Mouse (Mus musculus): ENCODE measurements around the gene Pgpep1l. TPM values are rescaled to one million over a fixed set of nuclear protein-coding genes. Genes with fewer than 3 reads are reported as not detected.

The Pgpep1l gene
- polyA plus RNA-seq, 1 experiment from 2014 or later: not detected

DNA sequence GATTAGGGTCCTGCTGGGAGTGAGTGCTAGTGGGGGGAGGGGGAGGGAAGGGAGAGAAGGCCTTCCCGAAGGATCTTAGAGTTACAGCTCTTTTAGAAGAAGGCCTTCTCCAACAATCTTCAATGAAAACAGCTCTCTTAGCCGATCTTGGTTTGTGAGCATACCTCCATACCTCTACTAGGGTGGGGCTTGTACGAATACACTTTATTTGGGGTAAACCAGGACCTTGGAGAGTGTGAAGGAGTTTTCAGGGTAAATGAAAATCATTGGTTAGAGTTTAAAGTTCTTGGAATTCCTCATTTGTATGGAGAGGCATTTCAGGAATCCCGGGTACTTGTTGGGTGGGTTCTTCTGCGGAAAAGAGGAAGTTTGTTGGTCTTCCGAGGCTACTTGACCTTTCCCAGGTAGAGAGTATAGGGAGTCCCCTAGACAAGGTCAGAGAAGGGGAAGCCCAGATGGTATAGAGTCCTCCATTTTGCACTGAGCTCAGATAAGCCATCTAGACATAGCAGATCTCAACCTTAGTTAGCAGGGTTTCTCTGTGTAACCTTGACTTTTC lies 4.4 kb downstream of the Pgpep1l start:
- DNase-seq (ENCODE audit: low read depth, low spot score) (no peak), ATAC-seq (no peak)
- H3K27me3 ChIP-seq: no peaks in the 10 kb centered on the region
- TF ChIP-seq CTCF (IDR thresholded peaks at IDR 0.05): no peak
- ChIA-PET CTCF (no interaction called here), POLR2A (no interaction called here)
- in situ Hi-C loops (cut with MboI; ENCODE audit: low pct_unique_long_range_greater_than_20kb): no loop called here

DNA sequence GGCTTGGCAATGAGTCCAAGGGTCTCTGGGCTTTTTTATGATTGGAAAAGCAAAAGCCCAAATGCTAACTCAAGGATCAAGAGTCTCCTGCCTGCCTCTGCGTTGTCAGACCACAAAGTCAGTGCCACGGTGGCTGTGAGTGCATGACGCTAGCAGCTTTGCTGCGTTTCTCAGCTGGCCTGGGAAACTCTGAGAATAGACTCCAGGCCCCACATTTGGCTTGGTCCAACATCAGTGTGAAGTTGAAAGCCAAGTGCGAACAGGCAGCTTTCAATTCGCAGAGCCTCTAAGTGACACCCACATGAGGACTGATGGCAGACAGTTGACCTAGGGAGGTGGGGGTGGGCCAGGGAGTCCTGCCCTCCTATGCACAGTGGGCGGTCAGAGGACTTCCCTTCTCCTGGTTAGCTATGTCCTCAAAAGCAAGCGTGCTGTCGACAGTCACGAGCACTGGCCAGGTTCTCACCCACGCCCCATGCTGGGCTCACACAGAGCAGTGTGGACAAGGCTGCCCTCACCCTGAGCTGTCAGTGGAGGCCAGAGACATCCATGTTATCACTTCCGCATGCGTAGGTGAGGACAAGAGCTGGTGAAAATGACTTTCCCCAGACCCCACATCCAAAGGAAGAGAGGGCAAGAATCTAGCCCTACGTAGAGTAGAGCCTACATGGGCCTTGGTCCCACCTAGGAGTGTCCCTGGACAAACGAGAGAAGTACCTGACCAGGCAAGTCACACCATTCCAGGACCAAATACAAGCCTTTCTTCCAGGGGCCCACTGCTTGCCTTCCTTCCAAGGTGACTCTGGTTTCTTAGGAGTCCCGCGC lies 5.5 kb downstream of the Pgpep1l start:
- ChIA-PET POLR2A (no interaction called here), CTCF (no interaction called here)
- in situ Hi-C loops (cut with MboI; ENCODE audit: low pct_unique_long_range_greater_than_20kb): no loop called here

DNA sequence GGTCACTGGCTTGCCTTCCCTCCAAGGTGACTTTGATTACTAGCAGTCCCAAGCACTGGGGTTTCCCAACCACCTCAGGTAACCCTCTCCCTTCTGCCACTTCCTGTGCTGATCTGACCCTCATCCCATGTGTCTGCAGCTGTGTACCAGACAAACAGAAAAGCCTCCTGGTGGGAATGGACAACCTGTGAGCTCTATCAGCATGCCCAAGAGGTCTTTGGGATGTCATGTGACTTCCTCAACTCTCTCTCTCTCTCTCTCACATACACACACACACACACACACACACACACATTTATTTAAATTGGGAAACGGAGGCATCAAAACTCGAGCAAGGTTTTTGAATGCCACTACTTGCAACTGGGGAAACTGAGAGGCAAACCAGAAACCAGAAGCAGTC lies 6.3 kb downstream of the Pgpep1l start:
- ATAC-seq: no peak
- H3K27me3 ChIP-seq: no peaks in the 10 kb centered on the region
- POLR2A ChIA-PET: no interaction called here
- CTCF ChIA-PET: no interaction called here
- TF ChIP-seq CTCF (IDR thresholded peaks at IDR 0.05): no peak
- DNase-seq (ENCODE audit: low read depth, low spot score): no peak
- in situ Hi-C loops (cut with MboI; ENCODE audit: low pct_unique_long_range_greater_than_20kb): no loop called here

More for the DNA sequence above, 5.5 kb downstream of the Pgpep1l start:
- ATAC-seq: no peak
- no peaks in the 10 kb centered on the region for H3K27me3 ChIP-seq
- TF ChIP-seq CTCF (IDR thresholded peaks at IDR 0.05): no peak
- no peak for DNase-seq (ENCODE audit: low read depth, low spot score)

DNA sequence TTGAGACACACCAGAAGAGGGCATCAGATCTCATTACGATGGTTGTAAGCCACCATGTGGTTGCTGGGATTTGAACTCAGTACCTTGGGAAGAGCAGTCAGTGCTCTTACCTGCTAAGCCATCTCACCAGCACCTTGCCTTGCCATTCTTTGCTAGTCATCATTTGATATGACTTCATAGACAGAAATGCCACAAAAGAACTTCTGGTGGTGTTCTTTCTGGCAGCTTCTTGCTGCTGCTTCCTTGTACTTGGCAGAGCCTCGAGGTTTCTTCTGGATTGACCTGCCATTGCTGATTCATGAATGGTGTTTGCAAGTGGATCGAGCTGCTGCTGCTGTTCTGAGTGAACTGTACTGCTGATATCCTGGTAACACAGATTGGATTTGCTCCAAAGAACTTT lies 13.1 kb downstream of the Pgpep1l start:
- no peaks in the 10 kb centered on the region for H3K27me3 ChIP-seq
- ATAC-seq: no peak
- TF ChIP-seq CTCF (IDR thresholded peaks at IDR 0.05): no peak
- in situ Hi-C loops (cut with MboI; ENCODE audit: low pct_unique_long_range_greater_than_20kb): no loop called here
- ChIA-PET CTCF (no interaction called here), POLR2A (interaction anchor here (0.6 kb wide), 1 partner anchor 634 kb away, joined by 4 read pairs; no protein-coding TSS in a partner anchor)
- no peak for DNase-seq (ENCODE audit: low read depth, low spot score)

DNA sequence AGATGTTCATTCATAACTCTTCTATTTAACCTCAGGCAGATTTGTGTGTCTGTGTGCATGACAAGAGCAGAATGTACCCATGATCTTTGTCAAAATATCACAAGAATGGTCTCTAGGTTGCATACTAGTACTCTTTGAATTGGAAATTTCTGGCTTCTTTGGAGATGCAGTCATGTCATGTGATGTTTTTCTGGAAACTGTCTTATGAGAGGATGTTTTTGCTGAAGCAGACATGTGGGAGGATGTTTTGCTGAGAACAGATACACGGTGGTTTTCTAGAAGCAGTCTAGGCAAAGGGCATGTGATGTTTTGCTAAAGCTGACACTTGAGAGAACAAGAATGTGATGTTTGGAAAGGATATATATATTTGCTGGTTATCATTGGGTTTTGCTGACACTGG lies 13.6 kb downstream of the Pgpep1l start:
- in situ Hi-C loops (cut with MboI; ENCODE audit: low pct_unique_long_range_greater_than_20kb): no loop called here
- TF ChIP-seq CTCF (IDR thresholded peaks at IDR 0.05): no peak
- POLR2A ChIA-PET: interaction anchor here (0.6 to 1.3 kb wide), 2 partner anchors 25 to 633 kb away, joined by 3 to 4 read pairs; no protein-coding TSS in a partner anchor
- no peak for DNase-seq (ENCODE audit: low read depth, low spot score)
- no peak for ATAC-seq
- CTCF ChIA-PET: no interaction called here
- H3K27me3 ChIP-seq: no peaks in the 10 kb centered on the region

DNA sequence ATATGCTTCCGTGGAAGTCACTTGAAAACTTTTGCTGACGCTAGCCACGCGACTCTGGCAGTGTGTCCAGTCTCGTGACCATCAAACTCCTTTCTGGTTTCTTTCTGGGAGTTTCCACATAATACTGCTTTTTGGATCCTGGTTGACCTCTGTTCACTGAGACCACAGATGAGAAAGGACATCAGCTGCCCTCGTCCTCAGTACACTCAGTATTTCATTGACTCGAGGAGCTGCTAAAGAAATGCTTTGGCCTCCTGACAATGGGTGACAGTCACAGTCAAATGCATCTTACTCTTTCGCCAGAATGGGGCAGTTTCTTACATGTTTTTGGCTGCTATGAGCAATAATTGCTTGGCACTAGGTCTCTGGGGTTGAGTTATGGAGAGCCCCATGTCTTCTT lies 17.8 kb downstream of the Pgpep1l start:
- in situ Hi-C loops (cut with MboI; ENCODE audit: low pct_unique_long_range_greater_than_20kb): no loop called here
- TF ChIP-seq CTCF (IDR thresholded peaks at IDR 0.05): no peak
- no peaks in the 10 kb centered on the region for H3K27me3 ChIP-seq
- POLR2A ChIA-PET: no interaction called here
- DNase-seq (ENCODE audit: low read depth, low spot score) (no peak), ATAC-seq (no peak)
- CTCF ChIA-PET: no interaction called here

DNA sequence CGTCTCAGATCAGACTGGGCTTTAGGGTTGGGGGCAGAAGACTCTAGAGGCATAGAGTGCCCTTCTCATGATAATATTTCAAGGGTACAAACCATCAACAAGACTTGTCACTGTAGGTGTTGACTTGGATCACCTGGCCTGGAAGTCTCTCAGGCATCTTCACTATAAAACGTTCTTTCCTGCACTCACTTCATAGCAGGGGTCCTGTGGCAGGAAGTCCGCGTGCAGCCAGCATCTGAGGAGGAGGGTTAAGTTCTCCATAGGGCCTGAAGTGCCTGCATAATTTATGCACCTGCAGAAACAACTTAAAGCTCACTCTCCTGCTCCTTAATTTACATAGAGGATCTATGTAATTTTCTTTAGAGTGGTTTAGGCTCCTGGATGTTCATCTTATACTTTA lies 18.4 kb downstream of the Pgpep1l start:
- no peak for TF ChIP-seq CTCF (IDR thresholded peaks at IDR 0.05)
- DNase-seq (ENCODE audit: low read depth, low spot score) (no peak), ATAC-seq (no peak)
- no peaks in the 10 kb centered on the region for H3K27me3 ChIP-seq
- in situ Hi-C loops (cut with MboI; ENCODE audit: low pct_unique_long_range_greater_than_20kb): no loop called here
- ChIA-PET POLR2A (no interaction called here), CTCF (no interaction called here)

DNA sequence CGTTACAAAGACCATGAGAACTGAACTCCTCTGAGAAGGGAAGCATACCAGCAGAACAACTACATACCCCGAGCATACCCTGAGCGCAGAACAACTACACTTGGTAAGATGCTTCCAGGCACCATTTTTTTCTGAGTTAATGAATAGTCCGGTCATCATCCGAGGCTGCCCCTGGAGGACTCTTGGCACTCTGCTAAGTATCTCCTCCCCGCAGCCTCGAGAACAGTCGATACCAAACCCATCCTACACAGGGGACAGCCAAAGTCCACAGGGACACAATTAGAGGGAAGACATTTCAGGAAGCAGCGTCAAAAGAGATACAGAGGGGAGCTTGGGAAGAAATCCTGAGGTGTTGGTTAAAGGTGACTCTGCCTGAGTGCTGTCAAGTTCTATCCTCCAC lies 22.8 kb downstream of the Pgpep1l start:
- DNase-seq (ENCODE audit: low read depth, low spot score): no peak
- ATAC-seq: no peak
- H3K27me3 ChIP-seq: no peaks in the 10 kb centered on the region
- ChIA-PET POLR2A (no interaction called here), CTCF (no interaction called here)
- TF ChIP-seq CTCF (IDR thresholded peaks at IDR 0.05): no peak
- in situ Hi-C loops (cut with MboI; ENCODE audit: low pct_unique_long_range_greater_than_20kb): no loop called here

DNA sequence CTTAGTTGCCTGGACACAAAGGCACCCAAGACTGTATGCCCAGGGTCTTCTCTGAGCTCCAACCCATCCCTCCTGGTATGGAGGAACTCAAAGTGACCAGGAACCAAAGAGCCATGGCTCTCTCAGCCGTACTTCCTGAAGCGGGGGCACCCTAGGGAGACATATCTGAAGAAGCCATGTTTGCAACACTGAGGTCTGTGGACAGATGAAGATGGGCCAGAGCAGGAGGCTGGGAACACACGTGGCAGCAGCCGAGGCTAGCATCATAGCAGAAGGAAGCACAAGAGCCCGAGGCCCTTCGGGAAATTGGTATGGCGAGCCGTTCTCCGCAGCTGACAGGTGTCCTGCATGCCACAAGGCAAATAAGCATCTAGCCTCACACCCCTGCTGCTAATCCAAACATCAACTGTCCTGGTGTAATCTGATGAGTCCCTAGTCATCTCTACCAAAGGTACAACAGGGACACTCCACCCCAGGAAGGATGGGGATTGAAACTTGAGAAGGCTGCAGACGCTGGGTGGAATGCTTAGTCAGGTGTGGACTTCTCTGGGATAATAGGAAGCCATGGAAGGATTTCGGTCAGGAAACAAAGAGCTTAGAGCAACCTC lies 24.7 kb downstream of the Pgpep1l start:
- DNase-seq (ENCODE audit: low read depth, low spot score) (no peak), ATAC-seq (no peak)
- ChIA-PET CTCF (no interaction called here), POLR2A (interaction anchor here (0.7 kb wide), 1 partner anchor 9 kb away, joined by 4 read pairs; no protein-coding TSS in a partner anchor)
- in situ Hi-C loops (cut with MboI; ENCODE audit: low pct_unique_long_range_greater_than_20kb): no loop called here
- no peaks in the 10 kb centered on the region for H3K27me3 ChIP-seq
- no peak for TF ChIP-seq CTCF (IDR thresholded peaks at IDR 0.05)

DNA sequence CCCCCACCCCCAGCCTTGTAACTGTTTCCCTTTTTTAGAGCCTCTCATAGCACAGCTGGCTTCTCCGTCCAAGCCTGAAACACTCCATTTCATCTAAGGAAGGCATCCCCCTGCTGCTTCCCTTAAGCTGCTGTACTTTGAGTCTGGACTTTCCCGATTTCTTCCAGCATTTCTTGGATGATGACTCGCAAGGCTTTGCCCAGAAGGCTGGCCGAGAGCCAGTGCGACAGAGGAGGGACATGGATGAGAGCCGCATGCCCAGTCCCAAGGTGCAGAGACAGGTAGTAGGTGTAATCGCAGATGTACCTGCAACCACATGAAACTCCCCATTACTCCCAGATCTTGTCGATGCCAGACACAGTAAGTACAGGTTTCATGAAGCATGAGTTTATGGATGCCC lies 27.2 kb downstream of the Pgpep1l start:
- no peaks in the 10 kb centered on the region for H3K27me3 ChIP-seq
- DNase-seq (ENCODE audit: low read depth, low spot score): no peak
- in situ Hi-C loops (cut with MboI; ENCODE audit: low pct_unique_long_range_greater_than_20kb): no loop called here
- TF ChIP-seq CTCF (IDR thresholded peaks at IDR 0.05): no peak
- CTCF ChIA-PET: no interaction called here
- ATAC-seq: peak; percentile 54
- POLR2A ChIA-PET: interaction anchor here (1.0 kb wide), 1 partner anchor 592 kb away, joined by 3 read pairs; the partner anchor contains the start of gene Lrrc28

DNA sequence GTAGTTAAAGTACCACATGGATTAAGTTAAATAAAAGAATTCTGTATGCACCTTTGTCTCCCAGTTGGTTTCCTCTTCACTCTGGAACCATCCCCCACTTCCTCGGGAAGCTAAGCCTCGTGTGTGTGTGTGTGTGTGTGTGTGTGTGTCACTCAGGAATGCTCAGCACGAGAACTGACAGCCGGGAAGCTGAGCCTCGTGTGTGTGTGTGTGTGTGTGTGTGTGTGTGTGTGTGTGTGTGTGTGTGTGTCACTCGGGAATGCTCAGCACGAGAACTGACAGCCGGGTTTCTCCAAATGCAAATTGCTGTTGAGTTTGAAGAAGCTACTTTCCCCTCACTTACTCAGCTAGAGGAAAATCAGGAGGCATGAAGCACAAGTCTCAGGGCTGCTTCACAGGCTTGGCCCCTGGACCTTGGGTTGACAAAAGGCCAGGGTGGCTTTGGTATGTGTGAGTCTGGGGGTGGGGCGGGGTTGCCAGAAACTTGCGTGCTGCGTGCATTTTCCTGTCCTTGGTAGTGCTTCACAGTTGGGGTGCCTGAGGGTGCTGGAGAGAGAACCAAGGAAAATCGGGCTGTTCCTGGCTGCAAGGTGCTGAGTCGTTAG lies 30.3 kb downstream of the Pgpep1l start:
- in situ Hi-C loops (cut with MboI; ENCODE audit: low pct_unique_long_range_greater_than_20kb): no loop called here
- ATAC-seq: no peak
- CTCF ChIA-PET: no interaction called here
- no peaks in the 10 kb centered on the region for H3K27me3 ChIP-seq
- TF ChIP-seq CTCF (IDR thresholded peaks at IDR 0.05): no peak
- POLR2A ChIA-PET: no interaction called here
- DNase-seq (ENCODE audit: low read depth, low spot score): no peak
